Mouse (Mus musculus) stomach, postnatal 0 days (tissue): ENCODE results near the gene Zfp952.

Experiments used
- CTCF ChIP-seq: IDR thresholded peaks from 2 replicates; pipeline ENCODE4 v1.5.1; 2016; ENCODE audit warnings: antibody characterized with exemption, low read depth, mild to moderate bottlenecking, moderate library complexity
- EP300 ChIP-seq: optimal IDR thresholded peaks from 2 replicates; pipeline ENCODE3; 2016; ENCODE audit warnings: antibody characterized with exemption

GRCm38 (mm10) chr17:32965623-32966290 is 27.2 kb upstream of the Zfp952 start, which contains the start of gene Zfp472:
- no peak for TF ChIP-seq CTCF
- peak; percentile 82 for TF ChIP-seq EP300
